Mouse (Mus musculus) B cell, adult 2 months (primary cell): Measurements from ENCODE around the gene Fbxl17.

ENCODE experiments used
- DNase-seq, 2 experiments: peaks; one replicate each; pipeline ENCODE4 v3.0.0; 2022

Gene Fbxl17

GRCm38 (mm10) chr17:63158436-63158835 is 341.4 kb downstream of the Fbxl17 start:
- no peak for DNase-seq

GRCm38 (mm10) chr17:63157906-63158305 is 341.9 kb downstream of the Fbxl17 start:
- no peak for DNase-seq

- DNase-seq, result no peak
Measured at GRCm38 (mm10) chr17:63157019-63157418, 342.8 kb downstream of the Fbxl17 start.

GRCm38 (mm10) chr17:63146514-63146913 is 353.3 kb downstream of the Fbxl17 start:
- DNase-seq, result no peak

GRCm38 (mm10) chr17:63145751-63146491 is 353.9 kb downstream of the Fbxl17 start:
- DNase-seq, result no peak

- no peak for DNase-seq
Measured at GRCm38 (mm10) chr17:63145311-63145741, 354.5 kb downstream of the Fbxl17 start.

- no peak for DNase-seq
Measured at GRCm38 (mm10) chr17:63143825-63144224, 356.0 kb downstream of the Fbxl17 start.

- DNase-seq, result no peak
Measured at GRCm38 (mm10) chr17:63134805-63135204, 365.0 kb downstream of the Fbxl17 start.

- no peak for DNase-seq
Measured at GRCm38 (mm10) chr17:63122427-63122826, 377.4 kb downstream of the Fbxl17 start.

GRCm38 (mm10) chr17:63119701-63120100 is 380.1 kb downstream of the Fbxl17 start:
- DNase-seq, result no peak

GRCm38 (mm10) chr17:63119077-63119476 is 380.7 kb downstream of the Fbxl17 start:
- no peak for DNase-seq

- DNase-seq, result no peak
Measured at GRCm38 (mm10) chr17:63117130-63117529, 382.7 kb downstream of the Fbxl17 start.

GRCm38 (mm10) chr17:63114399-63115085 is 385.3 kb downstream of the Fbxl17 start:
- DNase-seq, result no peak

GRCm38 (mm10) chr17:63112826-63113225 is 387.0 kb downstream of the Fbxl17 start:
- DNase-seq, result no peak

GRCm38 (mm10) chr17:63110994-63111393 is 388.8 kb downstream of the Fbxl17 start:
- no peak for DNase-seq

GRCm38 (mm10) chr17:63110211-63110755 is 389.5 kb downstream of the Fbxl17 start:
- no peak for DNase-seq

GRCm38 (mm10) chr17:63108035-63108434 is 391.8 kb downstream of the Fbxl17 start:
- DNase-seq, result no peak

- DNase-seq, result no peak
Measured at GRCm38 (mm10) chr17:63107515-63107914, 392.3 kb downstream of the Fbxl17 start.

- DNase-seq, result no peak
Measured at GRCm38 (mm10) chr17:63095553-63095952, 404.3 kb downstream of the Fbxl17 start.

GRCm38 (mm10) chr17:63095017-63095416 is 404.8 kb downstream of the Fbxl17 start:
- DNase-seq, result no peak

- peak in 1 of 2 experiments; percentile 36 for DNase-seq
Measured at GRCm38 (mm10) chr17:63093184-63093583, 406.6 kb downstream of the Fbxl17 start.

- DNase-seq, result peak; percentile 22 to 45
Measured at GRCm38 (mm10) chr17:63092774-63093173, 407.0 kb downstream of the Fbxl17 start.

- DNase-seq, result no peak
Measured at GRCm38 (mm10) chr17:63090112-63090511, 409.7 kb downstream of the Fbxl17 start.

GRCm38 (mm10) chr17:63087265-63087664 is 412.6 kb downstream of the Fbxl17 start:
- DNase-seq, result no peak
